Mouse (Mus musculus) liver, postnatal 0 days (tissue): ENCODE measurements at regions not wholly inside any gene's neighbourhood (a gene's known extent, or its start where the extent isn't known, plus 50 kb on each side); places are given as distances from the start of the nearest gene placed in this dataset.

ENCODE experiments used
- ATAC-seq: fragments of 200-750 bp; cut with Nextera tagmentation; 2 replicates; pipeline ENCODE4 v1.8.0; 2017; ENCODE audit warnings: mild to moderate bottlenecking, moderate library complexity
- DNase-seq: peaks from one replicate; pipeline ENCODE4 v3.0.0-alpha.2; 2016
- H3K27ac ChIP-seq: fragments of 300-500 bp; sonication (generic); 2 replicates; pipeline ENCODE4 v1.5.1; 2014; ENCODE audit warnings: antibody characterized with exemption, moderate library complexity, mild to moderate bottlenecking, low read depth
- H3K27me3 ChIP-seq: fragments of 300-500 bp; sonication (generic); 2 replicates; pipeline ENCODE4 v1.6.1; 2014; ENCODE audit warnings: low read length, control low read depth, mixed read lengths; ENCODE audit not compliant: insufficient read depth
- H3K36me3 ChIP-seq: fragments of 300-500 bp; sonication (generic); replicated peaks from 2 replicates; pipeline ENCODE4 v1.6.1; 2014; ENCODE audit warnings: mild to moderate bottlenecking, control low read depth, low read length, moderate library complexity, mixed read lengths; ENCODE audit not compliant: insufficient read depth
- H3K4me1 ChIP-seq: fragments of 300-500 bp; sonication (generic); 2 replicates; pipeline ENCODE4 v1.6.1; 2014; ENCODE audit warnings: antibody characterized with exemption, mild to moderate bottlenecking, control low read depth; ENCODE audit not compliant: insufficient read depth
- H3K4me2 ChIP-seq: fragments of 300-500 bp; sonication (generic); 2 replicates; pipeline ENCODE4 v1.6.1; 2014; ENCODE audit warnings: low read depth, mild to moderate bottlenecking, low read length, moderate library complexity, mixed read lengths
- H3K4me3 ChIP-seq: fragments of 300-500 bp; sonication (generic); 2 replicates; pipeline ENCODE4 v1.5.1; 2014; ENCODE audit warnings: low read depth, low read length
- H3K9ac ChIP-seq: fragments of 300-500 bp; sonication (generic); replicated peaks from 2 replicates; pipeline ENCODE4 v1.6.1; 2014; ENCODE audit warnings: mild to moderate bottlenecking, moderate library complexity
- H3K9me3 ChIP-seq: fragments of 300-500 bp; sonication (generic); 2 replicates; pipeline ENCODE4 v1.6.1; 2016; ENCODE audit warnings: mild to moderate bottlenecking, control low read depth, low read length, mixed read lengths
- CTCF ChIP-seq: sonication (generic); IDR thresholded peaks from 2 replicates; pipeline ENCODE4 v1.5.1; 2016; ENCODE audit warnings: antibody characterized with exemption, low read depth
- EP300 ChIP-seq: IDR thresholded peaks from 2 replicates; pipeline ENCODE4 v1.6.1; 2016; ENCODE audit warnings: antibody characterized with exemption, low read depth, mild to moderate bottlenecking
- WGBS: fragments of 180-500 bp; shearing (Covaris S2); extraction: QIAGEN DNeasy Blood & Tissue Kit; methylation state at CpG from one replicate; pipeline ENCODE4 v1.1.7; 2014; ENCODE audit not compliant: insufficient replicate concordance; 5-methylcytosine and 5-hydroxymethylcytosine counted together

DNA sequence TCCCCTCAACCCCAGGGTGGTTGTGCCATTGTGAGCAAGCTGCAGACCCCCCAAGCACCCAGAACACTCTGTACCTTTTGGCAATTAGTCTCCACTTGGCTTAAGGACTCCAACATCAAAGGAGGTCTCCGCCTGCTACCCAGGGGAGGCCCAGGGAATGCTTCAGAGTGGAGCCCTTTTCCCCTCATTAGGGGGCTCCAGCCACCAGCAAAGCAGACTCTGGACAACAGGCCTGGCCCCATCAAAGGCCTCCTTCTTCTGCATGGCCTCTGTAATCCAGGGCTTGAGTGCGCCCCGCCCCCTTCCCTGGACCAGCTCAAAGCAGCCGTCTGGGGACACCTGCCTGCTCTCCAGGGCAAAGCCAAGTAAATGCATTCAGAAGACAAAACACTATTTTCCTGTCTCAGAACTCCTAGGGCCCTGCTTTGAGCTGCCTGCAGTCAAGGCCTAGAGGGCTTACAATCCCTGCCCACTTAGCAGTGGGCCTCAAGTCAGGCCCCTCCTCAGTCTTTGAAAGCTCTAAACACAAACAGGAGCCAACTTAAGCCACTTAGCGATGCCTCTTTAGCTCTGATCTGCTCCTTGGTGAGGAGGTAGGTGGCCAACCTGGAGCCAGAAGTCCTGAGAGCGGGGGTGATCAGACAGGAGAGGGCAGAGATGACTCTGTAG, 139.4 kb upstream of the Smim23 start:
- ATAC-seq: no peak
- H3K9me3 ChIP-seq: no peaks in the 10 kb centered on the region
- H3K4me2 ChIP-seq: no peak overlapping the region
- H3K9ac ChIP-seq: no peak overlapping the region
- no peak overlapping the region for H3K4me3 ChIP-seq
- no peak for TF ChIP-seq CTCF
- no peak for TF ChIP-seq EP300
- no peaks in the 10 kb centered on the region for H3K36me3 ChIP-seq
- no peaks in the 10 kb centered on the region for H3K27me3 ChIP-seq
- H3K4me1 ChIP-seq: no peaks in the 10 kb centered on the region
- DNase-seq: no peak
- no peak overlapping the region for H3K27ac ChIP-seq
- 57% methylated on average over 6 of the region's 6 CpGs for WGBS

DNA sequence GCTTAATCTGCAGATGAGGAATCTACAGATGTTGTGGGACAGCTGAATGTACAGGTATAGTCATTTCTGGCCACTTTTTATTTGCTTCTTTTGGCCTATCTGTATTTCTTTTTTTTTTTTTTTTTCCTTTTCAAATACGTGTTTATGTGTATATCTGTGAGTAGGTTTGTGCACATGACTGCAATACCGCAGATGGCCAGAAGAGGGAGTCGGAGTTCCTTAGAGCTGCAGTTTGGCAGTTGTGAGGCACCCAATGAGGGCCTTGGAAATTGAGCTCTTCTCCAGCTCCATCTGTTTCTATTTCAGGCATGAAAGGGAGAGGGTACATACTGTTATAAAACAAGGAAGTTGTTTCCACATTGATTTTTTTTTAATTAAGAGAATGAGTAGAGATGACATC, 137.2 kb upstream of the Smim23 start:
- TF ChIP-seq EP300: no peak
- peak; percentile 52 for TF ChIP-seq CTCF
- no peak for DNase-seq
- Histone ChIP-seq H3K4me2 (no peak overlapping the region), H3K36me3 (no peaks in the 10 kb centered on the region), H3K27ac (no peak overlapping the region), H3K27me3 (no peaks in the 10 kb centered on the region), H3K9ac (no peak overlapping the region), H3K4me3 (no peak overlapping the region), H3K9me3 (no peaks in the 10 kb centered on the region), H3K4me1 (no peaks in the 10 kb centered on the region)
- ATAC-seq: no peak
- WGBS: 61% methylated on average over 3 of the region's 3 CpGs

DNA sequence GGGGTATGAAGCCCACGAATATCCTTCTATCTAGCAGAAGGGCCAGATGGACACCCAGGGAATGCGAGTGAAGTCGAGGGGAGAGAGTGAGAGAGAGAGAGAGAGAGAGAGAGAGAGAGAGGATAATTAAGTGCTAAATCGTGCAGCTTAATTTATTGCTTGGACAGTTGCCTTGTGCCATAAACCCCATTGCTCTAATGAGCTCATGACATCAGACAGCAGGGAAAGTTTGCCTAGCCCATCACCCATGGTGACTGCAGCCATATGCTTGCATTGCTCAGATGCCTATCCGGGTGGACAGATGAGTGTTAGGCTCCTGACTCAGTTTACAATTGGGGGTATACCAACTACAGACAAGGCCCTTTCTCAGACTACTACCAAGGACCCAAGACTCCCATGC, 134.6 kb upstream of the Smim23 start:
- no peak for ATAC-seq
- Histone ChIP-seq H3K36me3 (no peaks in the 10 kb centered on the region), H3K4me3 (no peak overlapping the region), H3K27ac (no peak overlapping the region), H3K9me3 (no peaks in the 10 kb centered on the region), H3K4me1 (no peaks in the 10 kb centered on the region), H3K27me3 (no peaks in the 10 kb centered on the region), H3K4me2 (no peak overlapping the region), H3K9ac (no peak overlapping the region)
- 67% methylated on average over 5 of the region's 5 CpGs for WGBS
- TF ChIP-seq EP300 (no peak), CTCF (no peak)
- no peak for DNase-seq

DNA sequence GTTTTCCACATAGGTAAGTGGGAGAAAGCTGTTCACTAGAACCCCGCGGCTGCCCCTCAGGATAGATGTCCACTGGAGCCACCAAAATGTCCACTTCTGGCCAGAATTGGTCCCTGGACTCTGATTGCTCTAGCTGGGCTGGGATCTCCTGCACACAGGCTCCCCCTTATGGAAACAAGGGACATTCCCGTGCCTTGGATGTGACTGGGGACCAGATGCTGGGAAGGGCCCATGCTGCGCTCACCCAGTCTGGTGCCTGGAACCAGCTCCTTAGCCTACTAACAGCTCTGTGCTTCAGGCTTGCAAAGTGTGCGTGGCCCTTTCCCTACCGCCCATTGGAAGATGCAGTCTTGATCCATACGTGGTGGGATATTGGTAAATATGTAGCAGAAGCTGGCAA, 132.6 kb upstream of the Smim23 start:
- Histone ChIP-seq H3K4me2 (no peak overlapping the region), H3K36me3 (no peaks in the 10 kb centered on the region), H3K9me3 (no peaks in the 10 kb centered on the region), H3K4me3 (no peak overlapping the region), H3K27me3 (no peaks in the 10 kb centered on the region), H3K9ac (no peak overlapping the region), H3K27ac (no peak overlapping the region), H3K4me1 (no peaks in the 10 kb centered on the region)
- ATAC-seq (no peak), DNase-seq (no peak)
- TF ChIP-seq CTCF: peak; percentile 63
- TF ChIP-seq EP300: no peak
- 41% methylated on average over 7 of the region's 7 CpGs for WGBS

DNA sequence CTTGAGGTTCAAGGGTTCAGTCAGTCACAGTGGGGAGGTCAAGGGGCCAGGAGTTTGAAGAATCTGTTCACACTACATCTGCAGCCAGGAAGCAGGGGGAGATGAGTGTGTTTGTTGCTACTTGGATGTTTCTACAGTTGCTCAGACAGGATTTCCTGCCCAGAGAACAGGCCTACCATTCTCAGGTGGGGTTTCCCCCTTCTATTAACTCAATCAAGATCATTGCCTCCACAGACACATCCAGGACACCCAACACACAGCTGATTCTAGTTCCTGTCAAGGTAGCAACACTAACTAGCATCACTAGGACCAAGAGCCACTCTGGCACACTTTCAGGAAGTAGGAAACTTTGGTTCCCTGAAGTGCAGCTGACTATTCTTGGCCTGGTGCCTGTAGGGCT, 127.9 kb upstream of the Smim23 start:
- H3K4me3 ChIP-seq: no peak overlapping the region
- H3K36me3 ChIP-seq: no peaks in the 10 kb centered on the region
- H3K9me3 ChIP-seq: no peaks in the 10 kb centered on the region
- no peaks in the 10 kb centered on the region for H3K27me3 ChIP-seq
- ATAC-seq (no peak), DNase-seq (no peak)
- no peak overlapping the region for H3K4me2 ChIP-seq
- no peaks in the 10 kb centered on the region for H3K4me1 ChIP-seq
- no peak for TF ChIP-seq EP300
- no peak for TF ChIP-seq CTCF
- no peak overlapping the region for H3K27ac ChIP-seq
- H3K9ac ChIP-seq: no peak overlapping the region

DNA sequence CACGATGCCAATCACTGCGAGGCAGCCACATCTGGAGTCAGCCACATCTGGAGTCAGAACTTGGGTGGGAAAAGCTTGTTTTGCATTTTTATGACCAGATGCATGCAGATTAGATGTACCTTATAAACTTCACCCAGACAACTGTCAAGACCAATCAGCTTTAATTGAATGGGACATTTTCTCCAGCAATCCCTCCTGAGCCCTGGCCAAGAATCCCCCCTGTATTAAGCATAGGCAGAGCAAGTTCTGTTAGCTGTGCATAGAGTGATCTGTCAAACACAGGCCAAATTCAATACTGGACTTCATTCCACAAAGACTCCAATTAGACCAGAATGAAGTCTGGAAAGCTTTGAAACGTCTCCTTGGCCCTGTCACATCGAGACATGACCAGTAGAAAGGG, 123.7 kb upstream of the Smim23 start:
- H3K4me3 ChIP-seq: no peak overlapping the region
- 75% methylated on average over 4 of the region's 4 CpGs for WGBS
- TF ChIP-seq EP300 (no peak), CTCF (no peak)

More for the DNA sequence above, 123.7 kb upstream of the Smim23 start:
- Histone ChIP-seq H3K27ac (no peak overlapping the region), H3K4me1 (no peaks in the 10 kb centered on the region), H3K36me3 (no peaks in the 10 kb centered on the region), H3K27me3 (no peaks in the 10 kb centered on the region), H3K9me3 (no peaks in the 10 kb centered on the region), H3K9ac (no peak overlapping the region), H3K4me2 (no peak overlapping the region)
- no peak for ATAC-seq
- DNase-seq: no peak
